Mouse (Mus musculus): Measurements from ENCODE around the gene Aftph.

The Aftph gene

GRCm38 (mm10) chr11:20646986-20647726 is 94.2 kb downstream of the Aftph start:
- DNase-seq (ENCODE audit: low read depth): no peak

DNA sequence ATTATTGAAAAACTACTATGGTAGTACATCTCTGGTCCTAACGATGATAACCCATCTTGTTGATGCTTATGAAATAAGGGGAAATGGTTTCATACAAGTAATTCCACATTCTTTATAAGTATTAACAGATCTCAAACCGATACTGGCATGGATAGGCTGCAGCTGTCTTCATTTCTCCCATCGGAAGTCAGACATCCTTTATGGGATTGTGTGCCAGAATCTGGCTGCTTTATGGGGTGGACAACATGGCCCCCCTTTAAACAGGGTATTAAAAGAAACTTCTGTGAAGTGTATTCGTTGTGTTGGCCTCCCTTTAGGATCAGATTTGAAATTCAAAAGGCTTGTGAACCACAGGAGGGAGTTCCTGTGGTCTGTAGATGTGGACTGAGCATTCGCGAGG is 95.2 kb downstream of the Aftph start:
- no peak for DNase-seq (ENCODE audit: low read depth)

DNA sequence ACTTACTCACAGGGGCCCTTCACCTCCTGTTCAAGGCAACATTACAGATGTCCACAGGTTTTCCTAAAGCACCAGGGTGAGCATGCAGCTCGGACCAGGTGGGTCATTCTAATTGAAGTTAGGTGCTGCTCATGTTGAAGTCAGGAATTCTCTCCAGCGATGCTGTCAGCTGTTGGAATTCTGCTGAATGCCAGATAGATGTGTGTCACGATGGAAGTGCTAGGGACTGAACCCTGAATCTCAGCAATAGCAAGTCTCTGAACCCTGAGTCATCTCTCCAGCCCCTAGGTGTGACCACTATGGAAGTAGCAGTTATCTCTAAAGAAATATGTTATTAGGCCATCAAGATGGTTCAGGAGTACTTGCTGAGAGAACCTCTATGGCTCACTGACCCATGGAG is 95.9 kb downstream of the Aftph start:
- no peak for DNase-seq (ENCODE audit: low read depth)

DNA sequence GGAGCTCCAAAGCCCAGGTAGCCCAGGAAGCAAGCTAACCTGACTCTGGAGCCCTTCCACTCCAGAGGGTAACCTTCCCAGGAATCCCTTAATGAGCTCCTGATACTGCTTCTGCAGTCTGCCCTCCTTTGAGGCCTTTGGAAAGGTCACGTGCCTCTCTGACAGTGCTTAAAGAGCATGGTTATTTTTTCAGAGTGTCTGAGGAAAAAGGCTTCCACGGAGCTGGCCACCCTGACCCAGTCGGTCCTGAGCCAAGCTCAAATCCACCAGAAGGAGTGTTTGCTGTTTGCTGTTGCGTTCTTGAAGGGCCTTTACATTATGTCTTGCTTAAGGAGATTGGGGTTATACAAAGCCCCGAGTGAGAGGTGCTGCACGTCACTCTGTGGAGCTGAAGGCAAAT is 96.5 kb downstream of the Aftph start:
- DNase-seq (ENCODE audit: low read depth): no peak

DNA sequence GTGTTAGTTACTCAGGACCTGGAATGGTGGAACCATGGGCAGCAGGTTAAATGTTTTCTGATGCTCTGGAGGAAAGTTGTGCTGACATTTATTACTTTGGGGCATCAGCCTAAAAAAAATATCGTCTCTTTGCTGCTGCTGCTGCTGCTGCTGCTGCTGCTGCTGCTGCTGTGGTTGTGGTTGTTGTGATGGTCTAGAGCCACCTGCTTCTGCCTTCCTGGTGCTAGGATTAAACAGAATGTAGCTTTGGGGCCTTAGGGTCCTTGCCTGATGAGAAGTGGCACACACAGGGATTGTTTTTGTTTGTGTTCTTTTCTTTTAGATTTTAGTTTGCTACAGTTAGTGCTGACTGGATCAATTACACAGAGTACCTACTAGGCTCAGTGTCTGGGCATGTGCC is 97.2 kb downstream of the Aftph start:
- no peak for DNase-seq (ENCODE audit: low read depth)

- no peak for DNase-seq (ENCODE audit: low read depth)
Measured at GRCm38 (mm10) chr11:20643161-20643560, 98.2 kb downstream of the Aftph start.

- no peak for DNase-seq (ENCODE audit: low read depth)
Measured at GRCm38 (mm10) chr11:20642321-20642720, 99.1 kb downstream of the Aftph start.

DNA sequence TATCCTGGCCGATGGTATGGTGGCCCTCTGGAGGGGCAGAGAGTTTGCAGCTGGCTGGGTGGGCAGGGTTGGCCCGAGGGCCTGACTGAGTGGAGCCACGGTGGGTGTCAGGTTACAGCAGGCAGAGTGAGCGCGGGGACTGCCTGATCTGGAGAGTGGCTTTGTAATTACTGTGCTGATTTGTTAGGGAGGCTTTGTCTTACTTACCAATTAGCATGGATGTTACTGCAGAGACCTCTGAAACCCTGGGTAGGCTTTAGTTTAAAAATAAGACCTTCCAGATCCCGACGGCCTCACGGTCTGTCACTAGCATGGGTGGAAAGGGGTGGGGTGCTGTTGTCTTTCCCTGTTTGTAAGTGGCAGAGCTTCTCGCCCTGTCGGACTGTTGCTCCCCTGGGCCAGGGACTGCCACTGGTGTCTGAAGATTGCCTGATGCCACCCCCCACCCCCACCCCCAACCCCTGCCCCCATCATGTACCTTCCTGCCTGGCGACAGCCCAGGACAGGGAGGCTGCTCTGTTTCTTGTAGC is 101.4 kb downstream of the Aftph start:
- DNase-seq (ENCODE audit: low read depth): peak; percentile 70

DNA sequence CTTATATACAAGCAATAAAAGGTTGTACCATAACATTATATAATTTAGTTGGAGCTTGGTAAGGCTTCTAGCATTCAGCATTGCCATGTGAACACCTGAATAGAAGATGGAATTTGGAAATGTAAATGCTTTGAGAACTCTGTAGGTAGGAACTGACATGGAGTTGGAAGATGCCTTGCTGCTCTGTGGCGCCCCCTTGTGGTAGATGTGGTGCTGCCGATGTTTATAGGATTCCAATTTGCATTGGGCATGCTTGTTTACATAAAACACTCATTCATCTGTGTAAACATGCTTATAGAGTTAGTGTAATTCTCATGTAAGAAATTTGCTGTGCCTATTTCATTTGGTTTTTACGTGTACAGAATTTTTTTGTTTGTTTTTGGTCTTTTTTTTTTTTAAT is 102.5 kb downstream of the Aftph start:
- peak; percentile 87 for DNase-seq (ENCODE audit: low read depth)

GRCm38 (mm10) chr11:20637060-20637459 is 104.3 kb downstream of the Aftph start:
- no peak for DNase-seq (ENCODE audit: low read depth)

- no peak for DNase-seq (ENCODE audit: low read depth)
Measured at GRCm38 (mm10) chr11:20636114-20636513, 105.3 kb downstream of the Aftph start.

DNA sequence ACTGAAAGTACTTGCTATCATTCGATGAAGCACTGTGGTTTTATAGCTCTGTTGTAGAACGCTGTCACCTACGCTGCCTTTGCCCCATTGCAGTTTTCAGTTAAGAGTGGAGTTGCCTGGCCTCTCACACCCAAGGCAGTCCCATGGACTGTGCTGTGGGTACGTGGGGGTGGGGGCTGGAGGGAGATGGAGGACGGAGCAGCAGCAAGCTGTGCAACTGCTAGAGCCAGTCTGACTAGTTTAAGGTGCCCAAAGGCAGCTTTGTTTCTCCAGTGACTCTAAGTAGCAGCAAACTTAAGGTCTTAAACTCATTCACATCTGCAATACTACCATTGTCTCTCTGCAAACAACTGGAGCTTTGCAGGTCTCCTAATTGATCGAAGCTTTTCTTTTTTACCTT is 105.7 kb downstream of the Aftph start:
- DNase-seq (ENCODE audit: low read depth): no peak

All from NIH3T3 (cell line).